Mouse (Mus musculus) limb, embryonic 14.5 days (tissue): ENCODE results near the gene Asb15. TPM values are rescaled to one million over a fixed set of nuclear protein-coding genes. Genes with fewer than 3 reads are reported as not detected.

Experiments
- ATAC-seq: fragments of 200-750 bp; cut with Nextera tagmentation; 2 replicates; pipeline ENCODE4 v1.8.0; 2017; ENCODE audit warnings: low read depth, moderate number of reproducible peaks, moderate TSS enrichment; ENCODE audit not compliant: low FRiP score
- DNase-seq: peaks from one replicate; pipeline ENCODE4 v3.0.0-alpha.2; 2015; ENCODE audit warnings: low spot score
- H3K27ac ChIP-seq: fragments of 300-500 bp; sonication (generic); replicated peaks from 2 replicates; pipeline ENCODE4 v1.5.1; 2014; ENCODE audit warnings: low read depth, mild to moderate bottlenecking, low read length, moderate library complexity, mixed read lengths
- H3K27me3 ChIP-seq: fragments of 300-500 bp; sonication (generic); 2 replicates; pipeline ENCODE4 v1.6.1; 2014; ENCODE audit warnings: low read length, mixed read lengths; ENCODE audit not compliant: control insufficient read depth, insufficient read depth
- H3K36me3 ChIP-seq: fragments of 300-500 bp; sonication (generic); 2 replicates; pipeline ENCODE4 v1.6.1; 2014; ENCODE audit warnings: mild to moderate bottlenecking, low read length, moderate library complexity, mixed read lengths; ENCODE audit not compliant: control insufficient read depth, insufficient read depth
- H3K4me1 ChIP-seq: fragments of 300-500 bp; sonication (generic); 2 replicates; pipeline ENCODE4 v1.6.1; 2014; ENCODE audit warnings: antibody characterized with exemption, low read length, mixed read lengths; ENCODE audit not compliant: control insufficient read depth, insufficient read depth
- H3K4me2 ChIP-seq: fragments of 300-500 bp; sonication (generic); replicated peaks from 2 replicates; pipeline ENCODE4 v1.6.1; 2014; ENCODE audit warnings: low read depth, mild to moderate bottlenecking, low read length, moderate library complexity; ENCODE audit not compliant: severe bottlenecking
- H3K4me3 ChIP-seq: fragments of 300-500 bp; sonication (generic); replicated peaks from 2 replicates; pipeline ENCODE4 v1.5.1; 2014; ENCODE audit warnings: low read length
- H3K9ac ChIP-seq: fragments of 300-500 bp; sonication (generic); 2 replicates; pipeline ENCODE4 v1.6.1; 2014; ENCODE audit warnings: mild to moderate bottlenecking, low read depth, low read length, moderate library complexity; ENCODE audit not compliant: severe bottlenecking
- H3K9me3 ChIP-seq: fragments of 300-500 bp; sonication (generic); 2 replicates; pipeline ENCODE4 v1.6.1; 2016; ENCODE audit warnings: low read length; ENCODE audit not compliant: control insufficient read depth
- POLR2A ChIP-seq: fragments of 200-500 bp; IDR thresholded peaks from 2 replicates; pipeline ENCODE4 v1.8.0; 2012; ENCODE audit warnings: inconsistent platforms, mild to moderate bottlenecking, moderate library complexity, borderline replicate concordance; ENCODE audit not compliant: insufficient read depth, insufficient read length; ENCODE audit errors: extremely low read depth
- WGBS: fragments of 180-500 bp; shearing (Covaris S2); extraction: QIAGEN DNeasy Blood & Tissue Kit; methylation state at CpG from one replicate; pipeline ENCODE4 v1.1.7; 2014; 5-methylcytosine and 5-hydroxymethylcytosine counted together
- polyA plus RNA-seq, 2 experiments: library from polyadenylated mRNA; depleted of rRNA in 1 of 2; stranded (reverse) in 1 of 2; unstranded in 1 of 2; fragments of >200 nt; fragmentation: Nextera tagmentation in 1 of 2; extraction: Ambion mirVana in 1 of 2; gene quantifications; 2 replicates each; pipeline versions ENCODE4 v1.2.1 to v1.2.3; 2012 to 2014

The Asb15 gene
- polyA plus RNA-seq, 2 experiments, result 0.04 TPM; not detected in 1

DNA sequence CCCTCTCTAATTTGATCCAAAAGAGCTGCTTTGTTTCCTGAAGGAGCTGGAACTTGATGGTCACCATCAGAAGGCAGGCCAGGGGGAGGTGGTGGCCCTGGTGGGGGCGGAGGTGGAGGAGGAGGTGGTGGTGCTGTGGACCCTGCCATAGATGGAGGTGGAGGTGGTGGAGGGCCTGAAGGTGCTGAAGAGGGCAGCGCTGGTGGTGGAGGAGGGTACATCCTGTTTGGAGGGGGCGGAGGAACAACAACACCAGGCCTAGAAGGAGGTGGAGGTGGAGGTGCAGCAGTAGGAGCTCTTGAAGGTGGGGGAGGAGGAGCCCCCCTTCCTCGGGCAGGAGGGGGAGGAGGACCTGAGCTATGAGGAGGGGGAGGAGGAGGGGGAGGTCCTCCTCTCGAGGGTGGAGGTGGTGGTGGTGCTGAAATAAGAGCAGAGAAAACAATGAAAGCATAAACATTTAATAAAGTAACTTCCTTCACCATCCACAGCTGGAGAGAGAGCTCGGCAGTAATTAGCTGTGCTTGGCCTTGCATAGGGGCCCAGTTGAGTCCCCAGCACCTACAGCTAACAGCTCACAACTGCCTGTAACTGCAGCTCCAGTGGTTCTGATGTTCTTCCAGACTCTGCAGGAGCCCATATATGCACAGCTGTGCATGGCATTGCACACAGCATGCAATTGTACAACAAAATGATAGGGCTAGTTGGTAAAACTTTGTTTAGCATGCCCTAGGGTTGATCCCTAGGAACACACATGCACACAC is 91.5 kb downstream of the Asb15 start:
- ATAC-seq, result no peak
- no peak overlapping the region for H3K27ac ChIP-seq
- no peaks in the 10 kb centered on the region for H3K4me1 ChIP-seq
- DNase-seq, result no peak
- WGBS, result 57% methylated on average over 6 of the region's 6 CpGs
- no peaks in the 10 kb centered on the region for H3K27me3 ChIP-seq
- no peaks in the 10 kb centered on the region for H3K9me3 ChIP-seq
- H3K9ac ChIP-seq, result no peak overlapping the region
- no peak for TF ChIP-seq POLR2A
- H3K36me3 ChIP-seq, result peaks cover 46% of the 10 kb centered on the region
- H3K4me2 ChIP-seq, result no peak overlapping the region
- no peak overlapping the region for H3K4me3 ChIP-seq

DNA sequence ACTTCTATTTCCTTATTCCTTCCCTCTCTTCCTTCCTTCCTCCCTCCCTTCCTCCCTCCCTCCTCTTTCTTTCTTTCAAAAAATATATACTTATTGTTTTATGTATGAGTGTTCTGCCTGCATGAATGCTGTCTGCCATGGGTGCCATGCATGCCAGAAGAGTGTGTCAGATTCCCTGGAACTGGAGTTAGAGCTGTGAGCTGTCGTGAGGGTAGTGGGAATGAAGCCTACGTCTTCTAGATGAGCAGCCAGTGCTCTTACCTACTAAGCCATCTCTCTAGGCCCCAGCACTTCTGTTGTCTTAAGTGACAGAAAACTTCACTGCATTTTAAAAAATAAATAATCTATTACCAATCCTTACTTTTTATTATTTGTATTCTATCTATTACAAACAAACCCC is 93.0 kb downstream of the Asb15 start:
- Histone ChIP-seq H3K4me1 (no peaks in the 10 kb centered on the region), H3K36me3 (peaks cover 44% of the 10 kb centered on the region), H3K4me2 (no peak overlapping the region), H3K9ac (no peak overlapping the region), H3K27ac (no peak overlapping the region), H3K4me3 (no peak overlapping the region), H3K9me3 (no peaks in the 10 kb centered on the region), H3K27me3 (no peaks in the 10 kb centered on the region)
- TF ChIP-seq POLR2A, result no peak
- ATAC-seq (no peak), DNase-seq (no peak)
- 82% methylated on average over 2 of the region's 2 CpGs for WGBS

DNA sequence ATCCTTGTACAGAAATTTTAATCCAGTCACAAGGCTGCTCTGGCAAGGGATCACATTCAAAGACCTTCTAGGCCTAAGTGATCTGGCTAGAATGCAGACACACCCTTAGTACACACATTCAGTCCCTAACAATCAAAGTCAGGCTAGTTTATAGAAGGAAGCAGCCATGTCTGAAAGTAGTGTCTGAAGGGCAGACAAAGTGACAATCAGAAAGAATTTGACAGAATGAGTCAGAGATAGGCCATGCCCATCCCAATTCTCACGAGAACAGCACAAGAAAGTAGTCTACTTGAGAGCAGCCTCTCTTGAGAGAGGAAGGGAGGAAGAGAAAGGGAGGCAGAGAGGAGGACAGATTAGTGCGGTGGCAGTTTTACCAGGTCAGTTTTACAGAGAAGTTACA is 94.2 kb downstream of the Asb15 start:
- ATAC-seq (no peak), DNase-seq (no peak)
- Histone ChIP-seq H3K4me2 (no peak overlapping the region), H3K4me3 (no peak overlapping the region), H3K36me3 (peaks cover 39% of the 10 kb centered on the region), H3K27ac (no peak overlapping the region), H3K9ac (no peak overlapping the region), H3K4me1 (no peaks in the 10 kb centered on the region), H3K27me3 (no peaks in the 10 kb centered on the region), H3K9me3 (no peaks in the 10 kb centered on the region)
- WGBS, result 90% methylated on average over 2 of the region's 2 CpGs
- no peak for TF ChIP-seq POLR2A

Other genes starting within 250 kb of the Asb15 start
- 0.06 and 0.08 TPM in 2 replicates for gene Iqub, start 13.1 kb upstream of the Asb15 start, polyA plus RNA-seq (2012; rRNA removed)
- not detected in 2 replicates for gene Iqub, start 13.1 kb upstream of the Asb15 start, polyA plus RNA-seq (2014; fragmentation: Nextera tagmentation; extraction: Ambion mirVana)
- 14.8 and 38.9 TPM in 2 replicates for gene Ndufa5, start 131 bp upstream of the Asb15 start, polyA plus RNA-seq (2012; rRNA removed)
- 304 and 326 TPM in 2 replicates for gene Ndufa5, start 131 bp upstream of the Asb15 start, polyA plus RNA-seq (2014; fragmentation: Nextera tagmentation; extraction: Ambion mirVana)
- gene Lmod2, start 69.6 kb downstream of the Asb15 start, polyA plus RNA-seq (2012; rRNA removed), result 2.2 and 4.1 TPM in 2 replicates
- 2.1 and 3.1 TPM in 2 replicates for gene Lmod2, start 69.6 kb downstream of the Asb15 start, polyA plus RNA-seq (2014; fragmentation: Nextera tagmentation; extraction: Ambion mirVana)
- 30.8 and 34.8 TPM in 2 replicates for gene Wasl, start 136.9 kb downstream of the Asb15 start, polyA plus RNA-seq (2012; rRNA removed)
- gene Wasl, start 136.9 kb downstream of the Asb15 start, polyA plus RNA-seq (2014; fragmentation: Nextera tagmentation; extraction: Ambion mirVana), result 57.6 and 70.2 TPM in 2 replicates
- not detected in 2 replicates for gene Hyal6, start 205.1 kb downstream of the Asb15 start, polyA plus RNA-seq (2012; rRNA removed)
- gene Hyal6, start 205.1 kb downstream of the Asb15 start, polyA plus RNA-seq (2014; fragmentation: Nextera tagmentation; extraction: Ambion mirVana), result not detected in 2 replicates
- not detected in 2 replicates for gene Hyal4, start 220.2 kb downstream of the Asb15 start, polyA plus RNA-seq (2012; rRNA removed)
- not detected in 2 replicates for gene Hyal4, start 220.2 kb downstream of the Asb15 start, polyA plus RNA-seq (2014; fragmentation: Nextera tagmentation; extraction: Ambion mirVana)